Mouse (Mus musculus) right cerebral cortex, postnatal 14 days (tissue): Measurements from ENCODE around the gene Fzd4.

ENCODE experiments used
- DNase-seq: peaks from one replicate; pipeline ENCODE4 v3.0.0; 2022

Fzd4 gene

DNA sequence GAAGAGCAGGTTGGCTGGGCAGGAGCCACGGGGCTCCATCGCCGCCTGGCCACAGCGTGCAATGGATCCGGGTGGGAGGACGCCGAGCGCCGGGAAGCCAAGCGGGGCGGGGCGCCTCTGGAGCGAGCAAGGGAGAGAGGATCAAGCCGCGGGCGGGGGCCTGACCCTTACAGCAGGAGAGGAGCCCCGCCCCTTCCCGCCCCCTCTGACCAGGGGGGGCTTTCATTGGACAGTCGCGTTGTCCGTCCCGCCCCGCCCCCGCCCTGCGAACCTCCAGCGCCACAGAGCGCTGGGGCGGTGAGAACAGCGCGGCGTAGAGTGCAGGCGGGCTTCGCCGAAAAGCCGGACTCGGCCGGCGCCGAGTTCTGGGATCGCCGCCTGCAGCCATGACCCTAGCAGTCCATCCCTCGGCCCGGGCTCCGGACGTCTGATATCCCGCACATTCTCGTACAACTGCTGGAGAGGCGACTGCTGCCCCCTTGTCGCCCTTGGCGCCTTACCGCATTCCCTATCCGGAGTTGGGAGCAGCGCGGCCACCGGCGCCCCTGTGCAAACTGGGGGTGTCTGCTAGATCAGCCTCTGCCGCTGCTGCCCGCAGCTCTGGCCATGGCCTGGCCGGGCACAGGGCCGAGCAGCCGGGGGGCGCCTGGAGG lies at the start of gene Fzd4, which contains the start of gene Tmem135:
TSS of gene Fzd4 (plus strand) at position 275 of the 653 bp plus-strand sequence.
TSS of gene Tmem135 (minus strand) at position 142 of the 653 bp plus-strand sequence.
- peak; percentile 85 for DNase-seq

DNA sequence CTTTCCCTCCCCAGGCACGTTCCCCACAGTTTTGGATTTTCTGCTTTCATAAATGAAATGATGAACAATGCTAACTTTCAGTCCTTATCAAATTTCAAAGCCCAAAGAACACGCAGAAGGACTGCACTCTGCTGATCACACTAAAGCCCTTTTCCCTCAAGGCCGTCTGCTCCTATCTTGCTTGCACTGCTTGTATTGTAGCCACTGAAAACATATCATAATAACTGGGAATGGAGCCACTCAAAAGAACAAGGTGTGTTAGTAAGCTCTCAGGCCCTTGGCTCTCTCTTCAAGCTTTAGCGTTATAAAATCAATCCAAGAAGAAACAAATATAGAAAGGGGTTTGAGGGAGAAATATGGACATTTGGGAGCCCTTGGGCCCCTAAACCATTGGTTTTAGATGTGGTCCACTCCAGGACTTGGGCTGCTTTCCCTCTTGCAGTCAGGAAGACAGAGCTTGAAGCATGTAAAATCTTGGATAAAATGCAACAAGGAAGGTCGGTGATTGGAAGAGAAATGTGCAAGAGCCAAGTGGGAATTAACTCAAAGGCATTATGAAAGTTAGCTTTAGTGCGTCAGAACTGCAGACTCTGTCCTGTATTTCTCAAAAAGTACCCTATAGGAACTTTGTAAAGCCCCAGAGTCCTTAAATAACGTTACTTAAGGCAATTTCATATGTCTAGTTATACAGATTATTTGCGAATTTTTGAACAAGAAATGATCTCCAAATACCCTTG lies 48.5 kb upstream of the Fzd4 start:
- no peak for DNase-seq

DNA sequence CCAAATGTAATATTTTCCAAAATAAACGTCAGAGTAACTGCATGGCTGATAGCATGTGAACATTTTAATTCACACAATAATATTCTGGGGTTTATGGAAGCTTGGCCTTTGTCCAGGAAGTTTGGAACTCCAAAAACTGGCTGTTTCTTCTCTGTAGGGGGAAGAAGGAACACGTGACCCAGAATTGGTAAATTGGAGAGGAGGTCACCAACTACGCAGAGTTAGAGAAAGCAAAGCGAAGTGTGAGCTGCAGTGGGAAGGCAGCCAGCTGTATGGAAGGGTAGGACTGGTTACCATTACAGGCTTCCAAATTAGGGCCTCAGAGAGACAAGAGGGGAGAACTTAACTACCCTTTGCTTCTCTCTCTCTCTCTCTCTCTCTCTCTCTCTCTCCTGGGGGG lies 47.8 kb upstream of the Fzd4 start:
- no peak for DNase-seq

- DNase-seq = no peak
Measured at GRCm38 (mm10) chr7:89363975-89364374, 40.2 kb upstream of the Fzd4 start.

DNA sequence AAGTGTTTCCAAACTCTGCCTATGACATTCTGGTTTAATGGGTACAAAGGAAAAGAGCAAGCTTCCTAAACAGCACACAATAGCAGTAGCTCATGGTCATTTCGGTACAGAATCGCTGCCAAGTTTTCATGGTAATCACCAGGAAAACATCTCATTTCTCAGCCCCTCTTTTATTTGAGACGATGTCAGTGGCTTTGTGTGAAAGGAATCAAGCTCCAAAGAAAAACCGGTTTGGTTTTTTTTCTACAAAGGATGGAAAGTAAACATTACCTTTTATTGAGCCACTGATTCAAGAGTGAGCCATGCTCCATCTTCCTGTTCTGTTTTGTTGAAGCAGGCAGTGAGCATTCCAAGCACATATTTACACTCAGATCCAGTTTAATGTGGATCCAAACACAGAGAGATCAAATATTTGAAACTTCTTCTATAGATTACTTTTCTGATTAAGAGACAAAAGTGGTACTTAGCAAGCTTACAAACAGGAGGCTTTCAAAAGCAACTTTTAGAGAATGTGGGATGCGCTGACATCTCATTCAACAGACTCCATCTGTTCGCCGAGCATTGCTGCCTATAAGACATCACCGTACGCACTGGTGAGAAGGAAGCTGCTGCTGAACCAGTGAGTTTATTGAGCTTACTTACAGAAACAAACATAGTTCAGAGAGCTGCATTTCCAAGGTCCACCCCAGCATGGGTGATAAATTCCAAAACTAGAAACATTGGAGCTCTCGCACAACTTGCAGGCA lies 38.8 kb upstream of the Fzd4 start:
- no peak for DNase-seq

GRCm38 (mm10) chr7:89367643-89368042 lies 36.5 kb upstream of the Fzd4 start:
- DNase-seq = no peak

- DNase-seq = no peak
Measured at GRCm38 (mm10) chr7:89370086-89370485, 34.1 kb upstream of the Fzd4 start.

- DNase-seq = no peak
Measured at GRCm38 (mm10) chr7:89370917-89371316, 33.2 kb upstream of the Fzd4 start.

DNA sequence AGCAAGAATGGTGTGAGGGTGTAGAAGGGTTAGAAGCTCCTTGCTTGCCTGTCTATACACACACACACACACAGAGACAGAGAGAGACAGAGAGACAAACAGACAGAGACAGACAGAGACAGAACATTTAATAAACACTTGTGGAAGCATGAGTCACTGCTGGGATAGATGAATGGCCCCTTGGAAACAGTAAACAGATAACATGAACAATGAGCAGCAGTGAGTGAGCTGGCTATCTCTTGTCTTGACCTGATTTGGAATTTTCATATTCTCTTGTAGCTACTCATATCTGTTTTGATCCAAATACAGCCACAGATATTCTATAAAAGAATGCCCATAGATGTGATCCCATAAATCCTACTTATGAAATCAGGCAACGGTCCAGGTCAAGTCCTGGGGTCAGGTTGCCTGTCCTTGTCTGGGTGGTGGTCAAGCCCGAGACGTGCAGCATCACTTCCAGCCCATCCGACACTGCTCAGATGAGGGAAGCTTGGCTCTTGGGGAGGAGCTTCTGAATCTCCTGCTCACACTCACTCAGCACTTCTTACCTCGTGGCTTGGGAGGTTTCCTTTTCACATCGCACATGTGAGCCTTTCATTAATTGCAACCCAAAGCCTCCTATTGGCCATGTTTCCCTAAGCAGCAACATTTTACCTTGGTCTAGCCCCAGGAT lies 32.4 kb upstream of the Fzd4 start:
- DNase-seq = no peak

DNA sequence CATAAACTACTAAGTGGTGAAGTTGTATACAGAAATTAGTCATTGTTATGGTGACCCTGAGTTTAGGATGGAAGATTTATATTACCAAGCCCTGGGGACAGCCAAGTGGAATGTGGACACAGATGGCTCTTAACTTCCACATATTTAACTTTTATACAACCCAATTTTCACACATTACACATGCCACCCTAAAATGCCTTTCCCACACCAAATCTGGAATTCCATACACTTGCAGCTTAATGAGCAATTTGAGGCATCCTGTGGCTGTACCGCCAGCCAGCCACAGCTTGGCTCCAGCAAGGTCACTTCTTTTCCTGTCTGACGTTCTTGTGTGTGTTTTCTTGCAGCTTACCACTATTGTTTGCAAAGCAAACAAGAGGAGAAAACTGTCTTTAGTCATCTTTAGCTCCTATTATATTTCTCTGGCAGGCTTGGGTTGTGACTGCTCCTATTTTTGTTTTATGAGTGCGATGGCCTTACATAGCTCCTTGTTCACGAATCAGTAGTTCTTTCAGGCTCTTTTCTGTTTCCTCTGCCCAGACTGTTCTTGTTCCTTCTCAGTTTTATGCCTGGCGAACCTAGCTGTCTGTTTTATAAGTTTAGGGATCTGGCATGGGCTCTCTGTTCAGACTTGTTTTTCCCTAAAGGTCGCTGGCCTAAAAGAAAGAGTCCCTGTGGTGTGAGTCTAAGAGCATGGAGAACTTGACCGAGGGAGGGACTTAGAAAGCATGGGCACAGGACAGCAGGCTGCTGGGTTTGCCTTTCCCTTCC lies 23.0 kb upstream of the Fzd4 start:
- no peak for DNase-seq

- no peak for DNase-seq
Measured at GRCm38 (mm10) chr7:89382892-89383291, 21.3 kb upstream of the Fzd4 start.

DNA sequence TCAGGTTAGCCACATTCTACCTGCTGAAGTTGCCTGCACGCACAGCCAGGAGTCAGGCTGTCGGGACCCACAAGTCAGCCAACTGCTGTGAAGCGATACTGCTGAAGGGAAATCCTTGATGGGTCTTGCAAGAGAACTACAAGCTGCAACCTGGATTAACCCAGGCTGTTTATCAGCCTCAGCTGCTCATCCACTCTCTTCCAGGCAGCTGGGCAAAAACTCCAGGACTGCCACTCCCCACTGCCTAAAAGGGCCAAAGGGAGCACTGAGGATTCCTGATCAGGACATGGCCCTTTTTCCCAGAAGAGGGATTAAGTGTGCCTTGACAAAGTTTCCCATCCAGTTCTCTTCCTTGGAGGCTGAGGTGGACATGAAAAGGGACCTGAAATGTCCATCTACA lies 15.2 kb upstream of the Fzd4 start:
- no peak for DNase-seq

DNA sequence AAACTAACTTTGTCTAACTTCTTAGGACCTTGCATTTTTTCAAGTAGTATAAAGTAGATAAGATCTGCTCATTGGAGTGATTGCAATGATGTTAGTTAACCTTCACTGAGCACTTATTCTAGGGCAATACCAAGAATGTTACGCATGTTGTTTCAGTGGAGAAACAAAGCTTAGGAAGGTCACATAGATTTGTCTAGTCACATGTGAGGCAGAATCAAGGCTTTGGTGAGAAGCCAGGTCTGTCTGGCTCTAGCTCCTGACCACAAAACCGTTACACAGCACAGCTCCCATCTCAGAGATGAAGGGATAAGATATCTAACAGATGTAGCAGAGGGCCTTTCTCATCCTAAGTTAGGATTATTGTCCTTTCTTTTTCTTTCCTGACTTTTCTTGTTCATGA lies 13.5 kb upstream of the Fzd4 start:
- no peak for DNase-seq

DNA sequence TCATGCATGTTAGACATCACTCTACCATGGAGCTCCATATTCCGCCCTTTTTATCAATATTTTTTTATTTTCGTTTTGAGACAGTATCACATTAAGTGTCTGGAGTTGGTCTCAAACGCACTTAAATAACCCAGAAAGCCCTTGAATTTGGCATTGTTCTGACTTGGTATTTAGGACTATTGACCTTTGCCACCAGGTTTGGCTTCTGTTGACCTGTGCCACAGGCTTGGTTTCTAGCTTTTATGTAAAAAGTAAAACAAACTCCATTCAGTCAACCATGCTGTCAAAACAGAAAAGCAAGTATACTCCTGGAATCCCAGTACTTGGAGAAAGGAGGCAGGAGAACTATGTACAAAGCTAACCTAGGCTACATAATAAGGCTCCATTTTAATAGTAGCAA lies 12.9 kb upstream of the Fzd4 start:
- no peak for DNase-seq

DNA sequence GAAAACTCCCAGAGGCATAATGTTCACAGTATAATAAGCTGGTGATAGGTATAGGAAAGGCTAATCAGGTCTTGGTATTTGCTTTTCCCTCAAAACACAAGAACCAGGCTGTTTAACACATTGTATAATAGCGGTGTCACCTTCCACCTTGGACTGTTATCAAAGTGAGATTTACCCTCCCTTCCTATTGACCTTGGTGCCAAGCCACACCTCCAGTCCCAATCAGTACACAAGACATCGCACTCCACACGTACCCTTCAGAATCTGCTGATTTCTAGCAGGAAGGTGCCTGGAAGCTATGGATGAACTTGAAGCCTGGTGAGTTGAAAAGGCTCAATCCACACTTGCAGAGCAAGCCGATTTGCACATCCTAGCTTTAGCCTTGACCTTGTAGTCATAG lies 12.3 kb upstream of the Fzd4 start:
- no peak for DNase-seq

DNA sequence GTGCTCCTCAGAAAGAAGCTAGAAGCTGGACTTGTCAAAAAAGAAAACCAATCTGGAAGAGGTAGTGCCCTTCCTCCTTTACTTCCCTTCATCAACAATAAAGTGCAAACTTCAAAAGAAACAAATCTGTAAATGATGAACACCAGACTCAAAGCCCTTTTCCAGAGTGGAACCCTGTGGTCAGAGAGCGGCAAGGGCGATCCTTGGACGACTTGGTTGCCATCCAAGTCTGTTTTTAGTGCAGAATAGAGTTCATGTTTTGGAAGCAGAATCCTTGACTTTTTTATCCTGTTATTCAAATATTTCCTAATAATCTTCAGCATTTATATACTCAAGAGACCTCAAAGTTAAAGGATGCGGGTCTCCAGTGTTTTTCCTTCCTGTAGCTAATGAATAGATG lies 11.8 kb upstream of the Fzd4 start:
- DNase-seq = no peak

DNA sequence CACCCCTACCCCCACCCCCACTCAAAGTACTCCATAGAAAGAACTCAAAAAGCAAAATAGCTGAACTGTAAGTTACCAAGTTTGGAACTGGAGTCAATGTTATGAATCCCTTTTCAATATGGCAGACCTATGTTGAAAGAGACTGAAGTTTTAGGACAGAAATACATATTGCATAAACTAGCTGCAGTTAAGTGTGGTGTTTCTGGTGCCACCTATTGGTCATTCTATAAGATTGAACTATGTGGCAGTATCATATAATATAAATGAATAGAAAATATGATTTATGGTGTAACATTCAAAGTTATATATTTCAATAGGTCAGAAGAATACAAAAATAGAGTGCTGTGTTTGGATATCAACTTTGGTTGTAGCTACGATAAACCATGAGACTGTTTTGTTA lies 11.3 kb upstream of the Fzd4 start:
- DNase-seq = no peak

GRCm38 (mm10) chr7:89395399-89395798 lies 8.8 kb upstream of the Fzd4 start:
- DNase-seq = no peak

GRCm38 (mm10) chr7:89396386-89396785 lies 7.8 kb upstream of the Fzd4 start:
- DNase-seq = no peak

DNA sequence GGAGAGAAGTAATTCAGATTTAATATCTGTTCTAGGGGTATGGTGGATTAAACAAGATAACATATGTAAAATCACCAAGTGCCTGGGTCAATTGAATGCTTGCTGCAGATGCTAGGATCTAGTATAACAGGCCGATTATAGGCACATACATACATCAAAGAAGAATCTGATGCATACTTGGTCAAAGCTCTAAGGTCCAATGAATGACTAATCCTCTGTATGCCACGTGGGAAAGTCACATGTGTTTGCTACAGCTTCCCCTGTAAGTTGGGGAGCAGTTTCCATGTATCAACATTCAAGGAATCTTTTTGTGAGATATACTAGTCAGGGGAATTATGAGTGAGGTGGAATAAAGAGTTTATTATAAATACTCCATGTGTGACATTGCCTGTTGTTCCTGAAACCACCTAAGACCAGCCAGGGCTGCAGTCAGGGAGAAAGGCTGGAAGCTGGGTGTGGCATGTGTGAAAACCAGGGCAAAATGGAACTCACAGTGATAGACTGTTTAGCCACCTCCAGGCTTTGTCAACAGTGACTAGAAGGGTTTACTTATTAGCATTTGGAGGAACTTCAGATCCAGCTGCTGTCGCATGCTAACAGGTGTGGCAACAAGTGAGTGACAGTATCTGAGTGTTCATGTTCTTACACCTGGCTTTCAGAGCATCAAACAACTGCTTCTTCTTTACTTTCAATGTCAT lies 6.2 kb upstream of the Fzd4 start:
- DNase-seq = no peak

GRCm38 (mm10) chr7:89400721-89401120 lies 3.4 kb upstream of the Fzd4 start:
- no peak for DNase-seq
